Mouse (Mus musculus) CD4-positive, CD25-positive, alpha-beta regulatory T cell, adult 2 months (primary cell): ENCODE measurements at regions not wholly inside any gene's neighbourhood (a gene's known extent, or its start where the extent isn't known, plus 50 kb on each side); places are given as distances from the start of the nearest gene placed in this dataset.

Source experiments
- DNase-seq: peaks from one replicate; pipeline ENCODE4 v3.0.0-alpha.2; 2012; ENCODE audit warnings: low read depth, low spot score

GRCm38 (mm10) chr1:177336436-177336835 lies 78.4 kb upstream of the Akt3 start:
- no peak for DNase-seq

DNA sequence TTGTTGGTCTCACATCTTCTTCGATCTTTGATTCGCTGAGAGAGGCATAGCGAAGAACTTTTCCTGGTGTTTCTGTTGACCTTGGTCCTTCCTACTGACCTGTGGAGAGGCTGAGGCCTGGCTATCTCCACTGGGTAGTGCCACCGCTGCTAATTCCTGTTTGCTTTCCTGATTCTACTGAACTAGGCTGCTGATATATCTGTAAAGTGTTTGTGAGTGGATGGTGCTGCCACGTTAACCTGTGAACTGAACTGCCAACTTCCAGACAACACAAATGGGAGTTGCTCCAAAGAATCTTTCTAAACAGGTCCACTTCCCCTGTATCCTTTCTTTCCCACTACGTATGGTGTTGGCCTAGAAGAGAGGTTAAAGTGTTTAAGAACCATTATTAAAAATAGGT lies 78.0 kb upstream of the Akt3 start:
- no peak for DNase-seq

GRCm38 (mm10) chr1:177323366-177323765 lies 65.4 kb upstream of the Akt3 start:
- no peak for DNase-seq

GRCm38 (mm10) chr1:177322745-177323299 lies 64.8 kb upstream of the Akt3 start:
- DNase-seq = no peak

- DNase-seq = no peak
Measured at GRCm38 (mm10) chr1:177322307-177322685, 64.3 kb upstream of the Akt3 start.

DNA sequence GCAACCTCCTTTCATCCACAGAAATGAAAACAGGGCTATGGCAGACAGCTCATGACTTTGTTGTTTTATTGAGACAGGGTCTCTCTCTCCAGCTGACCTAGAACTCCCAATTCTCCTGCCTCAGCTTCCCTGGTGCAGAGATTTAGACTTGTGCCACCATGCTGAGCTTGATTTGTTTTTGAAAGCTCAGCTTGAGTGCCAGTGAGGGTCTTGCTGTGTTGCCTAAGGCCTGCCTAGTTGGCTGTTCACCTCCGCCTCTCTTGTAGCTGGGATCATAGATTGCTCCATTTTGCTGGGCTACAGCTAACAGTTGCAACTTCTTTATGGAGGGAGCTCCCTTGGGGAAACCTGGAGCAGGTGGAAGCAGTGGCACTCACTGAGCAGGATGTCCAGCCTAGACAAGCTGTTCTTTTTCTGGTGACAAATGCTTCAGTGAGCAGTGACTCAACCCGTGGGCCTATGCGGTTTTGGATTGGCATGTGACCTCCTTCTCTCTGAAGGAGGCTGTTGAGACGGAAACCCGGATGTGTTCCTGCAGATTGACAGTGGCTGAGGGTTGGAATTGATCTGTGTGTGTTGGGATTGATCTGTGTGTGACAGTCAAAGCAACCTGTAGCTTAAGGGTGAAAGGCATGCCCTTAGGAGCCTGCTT lies 63.8 kb upstream of the Akt3 start:
- DNase-seq = no peak

DNA sequence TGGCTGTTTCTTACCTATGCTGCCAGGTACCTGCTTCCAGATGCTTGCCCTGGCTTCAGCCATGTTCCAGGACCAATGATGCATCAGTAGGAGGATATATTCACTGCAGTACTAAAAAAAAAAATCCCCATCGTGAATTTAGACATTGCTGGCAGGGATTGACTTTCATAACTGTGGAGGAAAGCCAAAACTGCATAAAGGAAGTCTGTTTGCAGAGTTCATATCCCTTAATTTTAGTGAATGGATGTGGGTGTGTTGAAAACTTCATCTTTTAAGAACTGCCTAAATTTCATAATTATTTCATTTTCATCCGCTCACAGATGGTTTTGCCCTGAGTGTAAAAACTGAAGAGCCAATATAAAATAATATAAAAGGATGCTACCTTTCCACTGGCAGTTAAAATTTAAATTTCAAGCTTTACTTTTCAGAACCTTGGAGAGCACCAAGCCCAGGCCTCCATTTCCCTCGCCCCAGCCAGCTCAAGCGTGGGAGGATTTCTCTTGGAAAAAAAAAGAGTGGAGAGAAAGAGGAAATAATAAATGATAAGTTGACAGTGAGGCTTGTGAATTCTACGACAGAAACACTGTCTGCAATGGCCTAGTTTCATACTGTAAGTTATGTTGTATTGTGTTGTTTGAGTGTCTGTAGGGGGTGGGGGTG lies 50.3 kb upstream of the Akt3 start:
- no peak for DNase-seq
